Mouse (Mus musculus) thymus, postnatal 0 days (tissue): Measurements from ENCODE around the gene Arhgap4. TPM values are rescaled to one million over a fixed set of nuclear protein-coding genes. Genes with fewer than 3 reads are reported as not detected.

Experiments
- DNase-seq: peaks from one replicate; pipeline ENCODE4 v3.0.0-alpha.2; 2015; ENCODE audit warnings: low spot score
- polyA plus RNA-seq: library from polyadenylated mRNA; unstranded; fragments of >200 nt; fragmentation: Nextera tagmentation; extraction: Ambion mirVana; gene quantifications from 2 replicates; pipeline ENCODE4 v1.2.1, GENCODE M21; 2015

The Arhgap4 gene
- polyA plus RNA-seq, 1 experiment from 2014 or later = 74.1 TPM

- DNase-seq = no peak
These were observed 67.2 kb downstream of the Arhgap4 start for GRCm38 (mm10) chrX:73854326-73855086.

Other genes starting within 250 kb of the Arhgap4 start
- 5.1 TPM in 2 replicates for gene Slc6a8, start 248.7 kb downstream of the Arhgap4 start, polyA plus RNA-seq
- 292 and 314 TPM in 2 replicates for gene Bcap31, start 205.7 kb downstream of the Arhgap4 start, polyA plus RNA-seq
- gene Abcd1, start 205.3 kb downstream of the Arhgap4 start, polyA plus RNA-seq = 29.4 and 34.3 TPM in 2 replicates
- gene Plxnb3, start 164.8 kb downstream of the Arhgap4 start, polyA plus RNA-seq = 0.09 and 0.10 TPM in 2 replicates
- gene Srpk3, start 147.5 kb downstream of the Arhgap4 start, polyA plus RNA-seq = 1.1 and 1.4 TPM in 2 replicates
- gene Idh3g, start 135.0 kb downstream of the Arhgap4 start, polyA plus RNA-seq = 191 and 203 TPM in 2 replicates
- gene Ssr4, start 134.8 kb downstream of the Arhgap4 start, polyA plus RNA-seq = 235 and 241 TPM in 2 replicates
- gene Pdzd4, start 96.9 kb downstream of the Arhgap4 start, polyA plus RNA-seq = 0.17 and 0.26 TPM in 2 replicates
- 1.2 and 2.1 TPM in 2 replicates for gene Avpr2, start 29.8 kb downstream of the Arhgap4 start, polyA plus RNA-seq
- 0.29 and 0.31 TPM in 2 replicates for gene L1cam, start 25.8 kb downstream of the Arhgap4 start, polyA plus RNA-seq
- 212 and 213 TPM in 2 replicates for gene Naa10, start 74 bp upstream of the Arhgap4 start, polyA plus RNA-seq
- gene Renbp, start 9.0 kb upstream of the Arhgap4 start, polyA plus RNA-seq = 43.5 and 43.7 TPM in 2 replicates
- 47.2 and 55.7 TPM in 2 replicates for gene Hcfc1, start 44.5 kb upstream of the Arhgap4 start, polyA plus RNA-seq
- 33.4 and 36.2 TPM in 2 replicates for gene Irak1, start 102.0 kb upstream of the Arhgap4 start, polyA plus RNA-seq
- not detected in 2 replicates for gene Opn1mw, start 205.6 kb upstream of the Arhgap4 start, polyA plus RNA-seq
- gene Mecp2, start 213.5 kb upstream of the Arhgap4 start, polyA plus RNA-seq = 16.6 and 16.7 TPM in 2 replicates
- not detected in 2 replicates for gene Tex28, start 246.0 kb upstream of the Arhgap4 start, polyA plus RNA-seq